Mouse (Mus musculus) liver, adult 2 months (tissue): Measurements from ENCODE around the gene Cdc25b.

Source experiments
- CTCF ChIP-seq: fragments of 200-500 bp; IDR thresholded peaks from 2 replicates; pipeline ENCODE4 v1.5.1; 2011; ENCODE audit warnings: low read depth, low read length, control low read depth
- POLR2A ChIP-seq: fragments of 200-500 bp; IDR thresholded peaks from 2 replicates; pipeline ENCODE4 v1.6.1; 2011; ENCODE audit warnings: low read length, control low read depth; ENCODE audit not compliant: insufficient read depth; ENCODE audit errors: extremely low read depth

DNA sequence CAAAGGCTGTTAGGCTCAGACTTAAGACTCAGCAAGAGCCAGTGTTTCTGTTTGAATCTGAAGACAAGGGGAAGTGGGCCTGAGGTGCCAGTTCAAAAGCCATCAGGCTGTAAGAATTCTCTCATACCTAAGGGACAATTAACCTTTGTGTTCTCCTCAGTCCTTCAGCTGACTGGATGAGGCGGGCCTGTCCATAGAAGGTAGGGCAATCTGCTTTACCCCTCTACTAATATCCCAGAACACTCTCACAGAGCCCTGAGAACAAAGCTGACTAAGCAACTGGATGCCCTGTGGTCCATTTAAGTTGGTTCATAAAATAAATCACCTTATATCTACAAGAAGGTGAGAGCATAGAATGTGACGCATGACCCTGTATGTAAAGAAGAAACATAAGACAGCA lies 20.6 kb upstream of the Cdc25b start:
- TF ChIP-seq POLR2A (no peak), CTCF (no peak)
